Mouse (Mus musculus): Measurements from ENCODE around the gene Triobp. TPM values are rescaled to one million over a fixed set of nuclear protein-coding genes. Genes with fewer than 3 reads are reported as not detected.

Triobp gene
- polyA plus RNA-seq, 1 experiment from 2014 or later, result 35.4 TPM

- no peak overlapping the region for H3K4me3 ChIP-seq (ENCODE audit: low read depth, low read length)
- no peak overlapping the region for H3K4me2 ChIP-seq (ENCODE audit: low read depth, low read length)
Observed at GRCm38 (mm10) chr15:78908982-78909381, 38.5 kb upstream of the Triobp start.

GRCm38 (mm10) chr15:78912040-78912439 lies 35.5 kb upstream of the Triobp start:
- no peaks in the 10 kb centered on the region for H3K9me3 ChIP-seq (ENCODE audit: control insufficient read depth, low read length)
- no peak overlapping the region for H3K4me2 ChIP-seq (ENCODE audit: low read depth, low read length)
- WGBS, result 32% methylated on average over 9 of the region's 9 CpGs
- no peak overlapping the region for H3K9ac ChIP-seq (replicated peaks; ENCODE audit: low read depth, low read length)
- H3K27ac ChIP-seq (ENCODE audit: low read depth, low read length), result no peak overlapping the region
- no peak for ATAC-seq (ENCODE audit: low read depth)
- H3K4me1 ChIP-seq (ENCODE audit: control insufficient read depth, insufficient read depth, low read length), result peaks cover 27% of the 10 kb centered on the region
- no peaks in the 10 kb centered on the region for H3K27me3 ChIP-seq (ENCODE audit: control insufficient read depth, insufficient read depth, low read length)
- no peak overlapping the region for H3K4me3 ChIP-seq (ENCODE audit: low read depth, low read length)
- no peaks in the 10 kb centered on the region for H3K36me3 ChIP-seq (ENCODE audit: control insufficient read depth, insufficient read depth, low read length)

More at GRCm38 (mm10) chr15:78908982-78909381, 38.5 kb upstream of the Triobp start:
- H3K27ac ChIP-seq (ENCODE audit: low read depth, low read length), result no peak overlapping the region
- 88% methylated on average over 8 of the region's 8 CpGs for WGBS
- H3K36me3 ChIP-seq (ENCODE audit: control insufficient read depth, insufficient read depth, low read length), result no peaks in the 10 kb centered on the region
- peaks cover 5% of the 10 kb centered on the region; the same call in 1 of the 2 replicates for H3K4me1 ChIP-seq (ENCODE audit: control insufficient read depth, insufficient read depth, low read length)
- ATAC-seq (ENCODE audit: low read depth), result no peak
- no peak overlapping the region for H3K9ac ChIP-seq (replicated peaks; ENCODE audit: low read depth, low read length)
- H3K9me3 ChIP-seq (ENCODE audit: control insufficient read depth, low read length), result no peaks in the 10 kb centered on the region
- no peaks in the 10 kb centered on the region for H3K27me3 ChIP-seq (ENCODE audit: control insufficient read depth, insufficient read depth, low read length)

- H3K9ac ChIP-seq (replicated peaks; ENCODE audit: low read depth, low read length), result peak within 1 kb of the TSS; percentile 77
- no peaks in the 10 kb centered on the region for H3K9me3 ChIP-seq (ENCODE audit: control insufficient read depth, low read length)
- peak within 1 kb of the TSS; percentile 97 for H3K27ac ChIP-seq (ENCODE audit: low read depth, low read length)
- peak; percentile 94 for ATAC-seq (ENCODE audit: low read depth)
- H3K4me1 ChIP-seq (ENCODE audit: control insufficient read depth, insufficient read depth, low read length), result peaks cover 27% of the 10 kb centered on the region
- no peaks in the 10 kb centered on the region for H3K27me3 ChIP-seq (ENCODE audit: control insufficient read depth, insufficient read depth, low read length)
- peak within 1 kb of the TSS; percentile 71 for H3K4me3 ChIP-seq (ENCODE audit: low read depth, low read length)
- WGBS, result under 1% methylated on average over 51 of the region's 51 CpGs
- H3K4me2 ChIP-seq (ENCODE audit: low read depth, low read length), result peak within 1 kb of the TSS; percentile 89
- no peaks in the 10 kb centered on the region for H3K36me3 ChIP-seq (ENCODE audit: control insufficient read depth, insufficient read depth, low read length)
Observed at GRCm38 (mm10) chr15:78913632-78914090, 33.9 kb upstream of the Triobp start, which contains the start of gene Pdxp. Gene Pdxp (plus strand): TSS chr15:78913919.

GRCm38 (mm10) chr15:78914091-78914822 lies 33.3 kb upstream of the Triobp start:
- Histone ChIP-seq H3K9me3 (ENCODE audit: control insufficient read depth, low read length) (no peaks in the 10 kb centered on the region), H3K27me3 (ENCODE audit: control insufficient read depth, insufficient read depth, low read length) (no peaks in the 10 kb centered on the region), H3K27ac (ENCODE audit: low read depth, low read length) (peak overlapping the region; percentile 97), H3K36me3 (ENCODE audit: control insufficient read depth, insufficient read depth, low read length) (no peaks in the 10 kb centered on the region), H3K9ac (replicated peaks; ENCODE audit: low read depth, low read length) (peak overlapping the region; percentile 77), H3K4me1 (ENCODE audit: control insufficient read depth, insufficient read depth, low read length) (peaks cover 27% of the 10 kb centered on the region), H3K4me3 (ENCODE audit: low read depth, low read length) (peak overlapping the region; percentile 71), H3K4me2 (ENCODE audit: low read depth, low read length) (peak overlapping the region; percentile 89)
- ATAC-seq (ENCODE audit: low read depth), result peak; percentile 73
- WGBS, result under 1% methylated on average over 72 of the region's 87 CpGs

GRCm38 (mm10) chr15:78914823-78915659 lies 32.5 kb upstream of the Triobp start:
- Histone ChIP-seq H3K9me3 (ENCODE audit: control insufficient read depth, low read length) (no peaks in the 10 kb centered on the region), H3K4me1 (ENCODE audit: control insufficient read depth, insufficient read depth, low read length) (peaks cover 27% of the 10 kb centered on the region), H3K9ac (replicated peaks; ENCODE audit: low read depth, low read length) (peak overlapping the region; percentile 77), H3K4me2 (ENCODE audit: low read depth, low read length) (peak overlapping the region; percentile 89), H3K27me3 (ENCODE audit: control insufficient read depth, insufficient read depth, low read length) (no peaks in the 10 kb centered on the region), H3K36me3 (ENCODE audit: control insufficient read depth, insufficient read depth, low read length) (no peaks in the 10 kb centered on the region), H3K27ac (ENCODE audit: low read depth, low read length) (peak overlapping the region; percentile 97), H3K4me3 (ENCODE audit: low read depth, low read length) (peak overlapping the region; percentile 71)
- WGBS, result 50% methylated on average over 8 of the region's 8 CpGs
- ATAC-seq (ENCODE audit: low read depth), result no peak

GRCm38 (mm10) chr15:78915660-78916017 lies 31.9 kb upstream of the Triobp start:
- H3K4me3 ChIP-seq (ENCODE audit: low read depth, low read length), result peak overlapping the region; percentile 71
- no peaks in the 10 kb centered on the region for H3K27me3 ChIP-seq (ENCODE audit: control insufficient read depth, insufficient read depth, low read length)
- peak overlapping the region; percentile 8; the same call in 1 of the 2 replicates for H3K27ac ChIP-seq (ENCODE audit: low read depth, low read length)
- H3K4me2 ChIP-seq (ENCODE audit: low read depth, low read length), result peak overlapping the region; percentile 89
- no peaks in the 10 kb centered on the region for H3K9me3 ChIP-seq (ENCODE audit: control insufficient read depth, low read length)
- peak; percentile 14; the same call in 1 of the 2 replicates for ATAC-seq (ENCODE audit: low read depth)
- 5% methylated on average over 8 of the region's 8 CpGs for WGBS
- no peaks in the 10 kb centered on the region for H3K36me3 ChIP-seq (ENCODE audit: control insufficient read depth, insufficient read depth, low read length)
- H3K4me1 ChIP-seq (ENCODE audit: control insufficient read depth, insufficient read depth, low read length), result peaks cover 27% of the 10 kb centered on the region
- H3K9ac ChIP-seq (replicated peaks; ENCODE audit: low read depth, low read length), result peak overlapping the region; percentile 52

GRCm38 (mm10) chr15:78916052-78916826 lies 31.3 kb upstream of the Triobp start:
- H3K4me3 ChIP-seq (ENCODE audit: low read depth, low read length), result peak overlapping the region; percentile 71
- H3K4me1 ChIP-seq (ENCODE audit: control insufficient read depth, insufficient read depth, low read length), result peaks cover 27% of the 10 kb centered on the region
- no peak for ATAC-seq (ENCODE audit: low read depth)
- peak overlapping the region; percentile 8; the same call in 1 of the 2 replicates for H3K27ac ChIP-seq (ENCODE audit: low read depth, low read length)
- H3K9ac ChIP-seq (replicated peaks; ENCODE audit: low read depth, low read length), result peak overlapping the region; percentile 52
- WGBS, result 35% methylated on average over 12 of the region's 12 CpGs
- no peaks in the 10 kb centered on the region for H3K9me3 ChIP-seq (ENCODE audit: control insufficient read depth, low read length)
- peak overlapping the region; percentile 89 for H3K4me2 ChIP-seq (ENCODE audit: low read depth, low read length)
- no peaks in the 10 kb centered on the region for H3K36me3 ChIP-seq (ENCODE audit: control insufficient read depth, insufficient read depth, low read length)
- H3K27me3 ChIP-seq (ENCODE audit: control insufficient read depth, insufficient read depth, low read length), result no peaks in the 10 kb centered on the region

GRCm38 (mm10) chr15:78918126-78918525 lies 29.4 kb upstream of the Triobp start:
- Histone ChIP-seq H3K4me2 (ENCODE audit: low read depth, low read length) (no peak overlapping the region), H3K27ac (ENCODE audit: low read depth, low read length) (no peak overlapping the region), H3K27me3 (ENCODE audit: control insufficient read depth, insufficient read depth, low read length) (no peaks in the 10 kb centered on the region), H3K4me1 (ENCODE audit: control insufficient read depth, insufficient read depth, low read length) (peaks cover 25% of the 10 kb centered on the region), H3K9me3 (ENCODE audit: control insufficient read depth, low read length) (no peaks in the 10 kb centered on the region), H3K9ac (replicated peaks; ENCODE audit: low read depth, low read length) (no peak overlapping the region), H3K36me3 (ENCODE audit: control insufficient read depth, insufficient read depth, low read length) (no peaks in the 10 kb centered on the region), H3K4me3 (ENCODE audit: low read depth, low read length) (no peak overlapping the region)
- ATAC-seq (ENCODE audit: low read depth), result no peak
- 94% methylated on average over 23 of the region's 23 CpGs for WGBS

All from neural tube, embryonic 14.5 days (tissue).